Mouse (Mus musculus) spleen, adult 2 months (tissue): ENCODE data around the gene Tarbp2.

Experiments used
- CTCF ChIP-seq: fragments of 200-500 bp; IDR thresholded peaks from 2 replicates; pipeline ENCODE4 v1.5.1; 2011; ENCODE audit warnings: mild to moderate bottlenecking, inconsistent platforms; ENCODE audit not compliant: insufficient read depth, insufficient read length, insufficient replicate concordance; ENCODE audit errors: extremely low read depth
- POLR2A ChIP-seq: fragments of 200-500 bp; IDR thresholded peaks from 2 replicates; pipeline ENCODE4 v1.6.1; 2011; ENCODE audit warnings: low read depth, low read length, inconsistent platforms

DNA sequence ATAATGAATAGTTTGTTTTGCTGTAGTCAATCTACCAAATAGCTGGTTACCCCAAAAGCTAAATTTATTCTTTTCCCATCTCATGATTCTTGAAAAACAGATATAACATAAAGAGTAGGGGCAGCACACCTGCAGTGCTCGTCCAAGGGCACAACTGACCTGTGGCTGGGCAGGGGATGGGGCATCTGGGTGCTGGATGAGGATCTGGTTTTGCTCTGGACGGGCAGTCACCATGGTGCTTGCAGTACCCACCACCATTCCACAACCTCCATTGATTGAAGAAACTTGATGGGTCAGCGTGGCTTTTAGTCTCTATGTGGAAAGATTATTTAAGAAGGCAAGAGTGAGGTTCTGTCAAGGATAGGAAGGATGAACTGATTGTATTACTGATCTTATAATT lies 28.3 kb downstream of the Tarbp2 start:
- TF ChIP-seq CTCF, result no peak
- TF ChIP-seq POLR2A, result no peak
